ENCODE assay signal across 18 mouse cellular contexts in genomic region chr8:125159387-125159786, GRCm38 (mm10).
DNase-seq lines count a peak whose midpoint lies in the region; ATAC-seq and TF ChIP-seq lines count a peak whose summit lies in the region.
"Had no signal": no experiment of that assay in that cellular context is flagged by ENCODE, and none has a peak within 500 bp of the region (broad histone marks: within the 10 kb centered on the region; RNA-seq: fewer than 3 reads in every experiment).

No protein-coding gene starts in this region.

- no peaks in the 10 kb centered on the region for H3K36me3 ChIP-seq in hindbrain, embryonic 10.5 days
- H3K36me3 ChIP-seq in hindbrain, embryonic 16.5 days (ENCODE audit: control insufficient read depth, insufficient read depth, low read length) = no peaks in the 10 kb centered on the region
- no peaks in the 10 kb centered on the region for H3K36me3 ChIP-seq in midbrain, embryonic 16.5 days (ENCODE audit: control insufficient read depth, insufficient read depth, low read length)
- H3K36me3 ChIP-seq: embryonic facial prominence, embryonic 15.5 days; hindbrain, embryonic 12.5 days had no signal

- H3K9me3 ChIP-seq in hindbrain, embryonic 10.5 days = no peaks in the 10 kb centered on the region
- H3K9me3 ChIP-seq in hindbrain, embryonic 16.5 days (ENCODE audit: control insufficient read depth, low read length) = no peaks in the 10 kb centered on the region
- no peaks in the 10 kb centered on the region for H3K9me3 ChIP-seq in midbrain, embryonic 16.5 days (replicated peaks; ENCODE audit: control insufficient read depth, low read length, poor library complexity, severe bottlenecking)
- H3K9me3 ChIP-seq: embryonic facial prominence, embryonic 15.5 days; heart, embryonic 12.5 days; hindbrain, embryonic 12.5 days had no signal

- DNase-seq in hindbrain, embryonic 10.5 days (ENCODE audit: low spot score) = no peak
- peak; percentile 25 for DNase-seq in brain, adult 2 months (ENCODE audit: low read depth, low spot score)
- peak; percentile 66 for DNase-seq in brain, embryonic 14.5 days (ENCODE audit: low read depth)
- DNase-seq in Muller cell, postnatal 12 days (ENCODE audit: inconsistent ontology term) = no peak
- DNase-seq: adrenal gland, adult 8-10 months; adrenal gland, postnatal 36 days; cerebellum, adult 18-20 months; cerebellum, adult 9-11 months; cerebellum, postnatal 36 days; gastrocnemius, adult 2 months; gastrocnemius, postnatal 25 days had no signal

- H3K4me3 ChIP-seq in hindbrain, embryonic 10.5 days = no peak overlapping the region
- H3K4me3 ChIP-seq in hindbrain, embryonic 16.5 days (ENCODE audit: low read length) = no peak overlapping the region
- H3K4me3 ChIP-seq in midbrain, embryonic 16.5 days (ENCODE audit: low read depth, low read length) = no peak overlapping the region
- H3K4me3 ChIP-seq: embryonic facial prominence, embryonic 15.5 days; erythroblast, embryonic 14.5 days; gastrocnemius, adult 2 months; heart, embryonic 12.5 days; hindbrain, embryonic 12.5 days had no signal

- H3K27ac ChIP-seq in hindbrain, embryonic 10.5 days = peak overlapping the region; percentile 59; the same call in 1 of the 2 replicates
- no peak overlapping the region for H3K27ac ChIP-seq in hindbrain, embryonic 16.5 days (ENCODE audit: low read depth, low read length)
- no peak overlapping the region for H3K27ac ChIP-seq in midbrain, embryonic 16.5 days (ENCODE audit: low read length)
- H3K27ac ChIP-seq: embryonic facial prominence, embryonic 15.5 days; gastrocnemius, adult 2 months; hindbrain, embryonic 12.5 days; hindbrain, postnatal 0 days had no signal

- TF ChIP-seq POLR2A in brain, embryonic 14.5 days (IDR thresholded peaks at IDR 0.05; ENCODE audit: borderline replicate concordance, extremely low read depth, insufficient read depth, insufficient read length, poor library complexity, severe bottlenecking) = no peak

- peaks cover 10% of the 10 kb centered on the region for H3K27me3 ChIP-seq in hindbrain, embryonic 10.5 days (ENCODE audit: insufficient read depth, poor library complexity, severe bottlenecking)
- H3K27me3 ChIP-seq in hindbrain, embryonic 16.5 days (replicated peaks; ENCODE audit: control insufficient read depth, insufficient read depth, low read length) = no peaks in the 10 kb centered on the region; the same call in 1 of the 2 replicates
- no peaks in the 10 kb centered on the region for H3K27me3 ChIP-seq in midbrain, embryonic 16.5 days (ENCODE audit: control insufficient read depth, insufficient read depth, low read depth, low read length)
- H3K27me3 ChIP-seq: heart, embryonic 12.5 days had no signal

- ATAC-seq in hindbrain, embryonic 16.5 days = no peak
- peak; percentile 36; the same call in 1 of the 2 replicates for ATAC-seq in midbrain, embryonic 16.5 days
- ATAC-seq: hindbrain, postnatal 0 days had no signal

- no peak overlapping the region for H3K4me2 ChIP-seq in hindbrain, embryonic 16.5 days (ENCODE audit: low read length)
- H3K4me2 ChIP-seq in midbrain, embryonic 16.5 days (ENCODE audit: low read length) = no peak overlapping the region
- H3K4me2 ChIP-seq: embryonic facial prominence, embryonic 15.5 days; heart, embryonic 12.5 days; hindbrain, embryonic 12.5 days had no signal

- 37% methylated on average over 12 of the region's 12 CpGs for WGBS in hindbrain, embryonic 10.5 days
- 20% methylated on average over 12 of the region's 12 CpGs for WGBS in hindbrain, embryonic 16.5 days
- 23% methylated on average over 12 of the region's 12 CpGs for WGBS in midbrain, embryonic 16.5 days

- TF ChIP-seq CTCF in brain, embryonic 14.5 days (IDR thresholded peaks at IDR 0.05; ENCODE audit: borderline replicate concordance, extremely low read depth, insufficient read depth, insufficient read length) = no peak

- H3K4me1 ChIP-seq in hindbrain, embryonic 10.5 days (replicated peaks) = peaks cover 39% of the 10 kb centered on the region
- H3K4me1 ChIP-seq in hindbrain, embryonic 16.5 days (ENCODE audit: control insufficient read depth, insufficient read depth, low read depth, low read length) = no peaks in the 10 kb centered on the region
- peaks cover 3% of the 10 kb centered on the region for H3K4me1 ChIP-seq in midbrain, embryonic 16.5 days (ENCODE audit: control insufficient read depth, insufficient read depth, low read length)
- H3K4me1 ChIP-seq: embryonic facial prominence, embryonic 15.5 days; heart, embryonic 12.5 days had no signal

- H3K9ac ChIP-seq in hindbrain, embryonic 16.5 days (ENCODE audit: low read depth, low read length) = no peak overlapping the region
- no peak overlapping the region for H3K9ac ChIP-seq in midbrain, embryonic 16.5 days (ENCODE audit: low read depth, low read length)
- H3K9ac ChIP-seq: embryonic facial prominence, embryonic 15.5 days; heart, embryonic 12.5 days; hindbrain, embryonic 12.5 days had no signal

Comparison
In these comparisons a context has a peak if more than half of its experiments do, and no peak if none do; other contexts are left out.
1. DNase-seq: peak in brain, adult 2 months (single experiment) and brain, embryonic 14.5 days (single experiment); none in hindbrain, embryonic 10.5 days (single experiment) and Muller cell, postnatal 12 days (single experiment).